ENCODE assay signal across 18 mouse cellular contexts in the genomic region with DNA sequence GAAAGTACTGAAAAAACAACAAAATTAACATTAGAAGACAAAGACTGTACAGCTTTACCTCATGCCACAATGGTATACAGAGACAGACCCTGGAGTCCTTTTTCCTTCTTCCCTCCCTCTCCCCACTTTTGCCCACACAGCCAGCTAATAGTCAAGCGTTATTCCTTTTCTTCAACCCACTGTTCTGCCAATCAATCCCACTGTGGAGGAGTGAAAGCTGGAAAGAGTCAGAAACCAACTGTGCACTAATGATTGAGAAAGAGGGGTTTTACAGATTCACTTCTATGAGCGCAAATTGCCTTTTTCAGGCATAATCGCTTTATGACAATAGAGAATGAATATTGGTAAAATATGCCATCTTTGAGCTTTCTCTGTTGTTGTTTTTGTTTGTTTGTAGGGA.
"Had no signal": no experiment of that assay in that cellular context is flagged by ENCODE, and none has a peak within 500 bp of the region (broad histone marks: within the 10 kb centered on the region; RNA-seq: fewer than 3 reads in every experiment).

No protein-coding gene starts in this region.

- H3K4me3 ChIP-seq: midbrain, embryonic 10.5 days; midbrain, embryonic 13.5 days; myocyte; neural tube, embryonic 13.5 days; neural tube, embryonic 15.5 days had no signal

- H3K9me3 ChIP-seq: midbrain, embryonic 10.5 days; midbrain, embryonic 13.5 days; neural tube, embryonic 13.5 days; neural tube, embryonic 15.5 days had no signal

- H3K9ac ChIP-seq: lung, embryonic 14.5 days; midbrain, embryonic 13.5 days; neural tube, embryonic 13.5 days; neural tube, embryonic 15.5 days had no signal

- H3K4me1 ChIP-seq: midbrain, embryonic 13.5 days; neural tube, embryonic 15.5 days had no signal

- H3K27me3 ChIP-seq: midbrain, embryonic 13.5 days; neural tube, embryonic 13.5 days; neural tube, embryonic 15.5 days had no signal

- H3K27ac ChIP-seq: midbrain, embryonic 10.5 days; midbrain, embryonic 13.5 days; neural tube, embryonic 13.5 days; neural tube, embryonic 15.5 days had no signal

- H3K4me2 ChIP-seq: lung, embryonic 14.5 days; midbrain, embryonic 13.5 days; neural tube, embryonic 13.5 days; neural tube, embryonic 15.5 days had no signal

- ATAC-seq: midbrain, embryonic 13.5 days; midbrain, embryonic 16.5 days had no signal

- DNase-seq: lung, adult 18-20 months; lung, embryonic 14.5 days; lung, postnatal 10 days; lung, postnatal 4 days; retina, postnatal 1 day; right cerebral cortex, adult 18-20 months; right cerebral cortex, postnatal 25 days; right cerebral cortex, postnatal 4 days; spleen, adult 18-20 months; thymus, adult 18-20 months; thymus, postnatal 14 days; thymus, postnatal 36 days had no signal

- H3K36me3 ChIP-seq: neural tube, embryonic 13.5 days; neural tube, embryonic 15.5 days had no signal
